Mouse (Mus musculus) cerebellum, adult 2 months (tissue): Measurements from ENCODE around the gene Dnajc10.

Experiments used
- CTCF ChIP-seq: fragments of 200-500 bp; IDR thresholded peaks from 2 replicates; pipeline ENCODE4 v1.5.1; 2011; ENCODE audit warnings: low read depth, mild to moderate bottlenecking, control low read depth, low read length, moderate library complexity, borderline replicate concordance; ENCODE audit not compliant: insufficient read depth
- POLR2A ChIP-seq: fragments of 200-500 bp; IDR thresholded peaks from 2 replicates; pipeline ENCODE4 v1.6.1; 2011; ENCODE audit warnings: low read length, control low read depth, borderline replicate concordance; ENCODE audit not compliant: insufficient read depth

- TF ChIP-seq CTCF (peak; percentile 31; the same call in 1 of the 2 replicates), POLR2A (no peak)
Measured at GRCm38 (mm10) chr2:80268053-80268452, 47.2 kb upstream of the Dnajc10 start.
